Mouse (Mus musculus) cerebellum, adult 2 months (tissue): ENCODE measurements around the gene Pde1c.

ENCODE experiments used
- CTCF ChIP-seq: fragments of 200-500 bp; IDR thresholded peaks from 2 replicates; pipeline ENCODE4 v1.5.1; 2011; ENCODE audit warnings: low read depth, mild to moderate bottlenecking, control low read depth, low read length, moderate library complexity, borderline replicate concordance; ENCODE audit not compliant: insufficient read depth
- POLR2A ChIP-seq: fragments of 200-500 bp; IDR thresholded peaks from 2 replicates; pipeline ENCODE4 v1.6.1; 2011; ENCODE audit warnings: low read length, control low read depth, borderline replicate concordance; ENCODE audit not compliant: insufficient read depth

DNA sequence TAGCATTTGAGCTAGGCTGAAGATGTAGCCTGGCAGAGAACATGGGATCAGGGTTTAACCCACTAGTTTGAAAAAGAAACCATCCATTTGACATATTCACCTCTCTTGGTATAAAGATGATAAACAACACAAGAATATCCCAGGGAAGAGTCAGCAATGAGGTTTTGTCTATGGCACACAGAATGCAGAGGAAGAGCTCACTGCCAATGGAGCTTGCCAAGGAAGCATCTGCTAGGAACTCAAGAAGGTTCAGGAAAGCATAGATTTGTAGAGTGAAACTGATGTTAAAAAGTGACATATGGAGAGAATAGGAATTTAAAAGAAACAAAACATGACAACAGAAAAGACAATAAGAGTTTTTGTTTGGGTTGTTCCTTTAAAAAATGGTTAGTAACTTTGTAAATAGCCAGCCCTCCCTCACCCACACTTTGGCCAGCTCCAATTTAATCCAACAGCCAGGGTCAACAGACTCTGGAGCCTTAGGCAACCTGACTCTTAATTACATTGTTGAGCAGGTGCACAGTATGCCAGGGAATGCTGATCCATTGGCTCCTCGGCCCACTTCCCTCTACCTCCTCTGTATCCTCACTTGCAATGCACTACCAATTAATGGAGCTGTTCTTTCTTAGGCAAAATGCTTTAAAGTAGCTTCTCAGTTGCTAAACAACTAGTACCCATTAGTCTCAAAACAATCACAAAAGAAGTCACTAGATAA is 377.3 kb downstream of the Pde1c start:
- TF ChIP-seq CTCF (no peak), POLR2A (no peak)
